Mouse (Mus musculus) embryo, embryonic 9.5 days (tissue): ENCODE measurements around the gene Draxin.
"Not testable (repeated sequence)": the region's sequence is repeated elsewhere in the genome, so short reads cannot be mapped to it uniquely, and the experiment has no call there.

Experiments
- DNase-seq: peaks from one replicate; pipeline ENCODE4 v3.0.0-alpha.2; 2017; ENCODE audit errors: extremely low spot score

Draxin gene

DNA sequence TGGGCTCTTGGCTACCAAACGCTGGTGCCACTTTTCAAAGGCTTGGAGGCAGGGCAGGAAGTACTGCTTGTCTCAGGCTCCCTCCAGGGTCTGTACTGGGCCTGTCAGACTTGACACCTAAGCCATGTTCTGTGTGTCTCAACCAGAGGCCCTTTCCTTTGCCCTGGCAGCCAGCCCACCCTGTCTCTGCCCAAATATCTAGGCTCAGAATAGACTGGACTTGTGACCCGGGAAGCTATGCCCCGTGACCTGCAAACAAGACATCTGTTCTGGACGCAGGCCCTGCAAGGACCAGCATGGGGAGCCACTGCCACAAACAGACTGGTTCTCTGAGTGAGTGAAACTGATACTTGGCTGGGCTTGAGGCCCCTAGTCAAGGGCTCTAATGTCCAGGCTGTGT, 73.7 kb downstream of the Draxin start:
- no peak for DNase-seq

DNA sequence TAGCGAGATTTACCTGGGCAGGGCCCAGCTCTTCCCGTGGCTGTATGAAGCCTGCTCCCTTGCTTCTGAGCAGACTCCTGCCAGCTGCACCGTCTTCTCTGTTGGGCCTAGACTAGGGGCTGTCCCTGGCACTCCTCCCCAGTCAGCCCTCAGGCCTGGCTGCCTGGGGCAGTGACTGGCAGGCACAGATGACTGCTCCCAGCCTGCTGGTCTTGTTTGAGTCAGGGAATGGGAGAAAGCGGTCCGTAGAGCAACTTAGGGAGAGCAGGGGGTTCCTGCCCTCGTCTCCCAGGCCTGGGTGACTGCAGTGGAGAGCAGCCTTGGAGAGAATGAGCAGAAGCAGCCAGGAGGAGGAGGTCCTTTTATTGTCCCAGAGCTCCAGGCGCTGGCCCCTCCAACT, 74.3 kb downstream of the Draxin start:
- no peak for DNase-seq

DNA sequence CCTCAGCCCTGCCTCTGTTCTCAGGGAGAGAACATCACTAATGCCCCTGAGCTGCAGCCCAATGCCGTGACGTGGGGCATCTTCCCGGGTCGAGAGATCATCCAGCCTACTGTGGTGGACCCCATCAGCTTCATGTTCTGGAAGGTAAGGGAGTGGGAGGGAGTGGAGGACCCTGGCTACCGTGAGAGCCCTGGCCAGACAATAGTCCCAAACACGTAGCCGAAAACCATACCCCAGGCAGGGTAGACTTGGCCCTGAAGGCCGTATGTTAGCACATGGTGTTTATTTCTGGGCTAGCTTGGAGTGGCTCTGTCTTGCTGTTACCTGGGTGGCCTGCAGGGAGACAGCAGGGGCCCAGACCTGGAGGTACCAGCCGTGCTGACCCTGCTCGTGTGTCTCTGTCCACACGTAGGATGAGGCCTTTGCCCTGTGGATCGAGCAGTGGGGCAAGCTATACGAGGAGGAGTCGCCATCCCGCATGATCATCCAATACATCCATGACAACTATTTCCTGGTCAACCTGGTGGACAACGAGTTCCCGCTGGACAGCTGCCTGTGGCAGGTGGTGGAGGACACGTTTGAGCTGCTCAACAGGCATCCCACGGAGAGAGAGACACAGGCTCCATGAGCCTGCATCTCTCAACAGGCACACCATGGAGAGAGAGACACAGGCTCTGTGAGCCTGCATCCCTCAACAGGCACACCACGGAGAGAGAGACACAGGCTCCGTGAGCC, 75.4 kb downstream of the Draxin start:
- no peak for DNase-seq

DNA sequence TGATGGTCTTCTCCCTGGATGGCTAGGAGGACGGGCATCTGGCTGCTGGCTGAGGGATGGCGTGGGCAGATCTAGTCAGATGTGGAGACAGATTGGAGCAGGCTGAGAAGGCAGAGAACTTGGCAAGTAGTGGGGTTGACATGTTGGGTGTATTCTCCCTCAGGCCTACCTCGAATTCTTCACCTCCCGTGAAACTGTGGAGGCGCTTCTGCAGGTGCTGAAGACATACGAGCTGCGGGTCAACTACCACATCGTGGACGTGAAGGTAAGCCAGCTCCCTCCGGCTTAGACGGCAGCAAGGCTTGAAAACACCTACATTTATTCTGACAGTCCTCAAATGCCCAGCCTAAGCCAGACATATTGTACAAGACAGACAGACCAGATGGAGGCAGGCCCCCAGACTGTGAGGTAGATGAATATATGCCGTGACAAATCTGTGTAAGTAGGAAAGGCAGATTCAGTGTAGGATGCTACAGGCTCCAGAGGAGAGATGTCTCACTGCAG, 77.0 kb downstream of the Draxin start:
- DNase-seq = no peak

DNA sequence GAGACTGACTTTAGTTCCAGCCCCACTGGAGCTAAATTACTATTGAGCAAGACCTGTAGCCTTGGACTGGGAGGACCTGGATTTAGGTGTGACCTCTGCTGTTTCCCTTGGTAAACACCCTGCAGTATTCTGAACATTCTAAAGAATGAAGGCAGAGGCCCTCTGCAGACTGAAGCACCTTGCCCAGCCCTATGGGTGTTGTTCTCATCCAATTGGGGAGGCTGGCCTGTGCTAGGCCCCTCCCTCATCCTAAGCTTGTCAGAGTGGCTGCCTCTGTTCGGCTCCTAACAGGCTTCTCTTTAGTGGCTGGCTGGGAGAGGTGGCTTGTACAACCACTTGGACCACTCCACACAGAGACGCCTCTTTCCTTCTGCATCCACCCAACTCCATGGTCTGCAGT, 77.5 kb downstream of the Draxin start:
- DNase-seq = no peak

DNA sequence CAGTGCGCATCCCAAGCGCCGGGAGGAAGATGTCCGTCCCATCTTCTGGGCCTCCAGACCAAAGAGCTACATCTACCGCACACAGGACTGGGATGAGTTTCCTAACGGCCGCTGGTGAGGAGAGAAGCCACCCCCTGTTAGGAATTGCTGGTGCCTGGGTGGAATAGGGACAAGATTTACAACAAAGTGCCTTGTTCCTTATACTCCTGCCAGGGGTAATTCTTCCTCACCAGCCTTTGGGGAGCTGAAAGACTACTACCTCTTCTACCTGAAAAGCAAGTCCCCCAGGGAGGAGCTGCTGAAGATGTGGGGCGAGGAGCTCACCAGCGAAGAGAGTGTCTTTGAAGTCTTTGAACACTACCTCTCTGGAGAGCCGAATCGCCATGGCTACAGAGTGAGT, 78.6 kb downstream of the Draxin start:
- DNase-seq = no peak

DNA sequence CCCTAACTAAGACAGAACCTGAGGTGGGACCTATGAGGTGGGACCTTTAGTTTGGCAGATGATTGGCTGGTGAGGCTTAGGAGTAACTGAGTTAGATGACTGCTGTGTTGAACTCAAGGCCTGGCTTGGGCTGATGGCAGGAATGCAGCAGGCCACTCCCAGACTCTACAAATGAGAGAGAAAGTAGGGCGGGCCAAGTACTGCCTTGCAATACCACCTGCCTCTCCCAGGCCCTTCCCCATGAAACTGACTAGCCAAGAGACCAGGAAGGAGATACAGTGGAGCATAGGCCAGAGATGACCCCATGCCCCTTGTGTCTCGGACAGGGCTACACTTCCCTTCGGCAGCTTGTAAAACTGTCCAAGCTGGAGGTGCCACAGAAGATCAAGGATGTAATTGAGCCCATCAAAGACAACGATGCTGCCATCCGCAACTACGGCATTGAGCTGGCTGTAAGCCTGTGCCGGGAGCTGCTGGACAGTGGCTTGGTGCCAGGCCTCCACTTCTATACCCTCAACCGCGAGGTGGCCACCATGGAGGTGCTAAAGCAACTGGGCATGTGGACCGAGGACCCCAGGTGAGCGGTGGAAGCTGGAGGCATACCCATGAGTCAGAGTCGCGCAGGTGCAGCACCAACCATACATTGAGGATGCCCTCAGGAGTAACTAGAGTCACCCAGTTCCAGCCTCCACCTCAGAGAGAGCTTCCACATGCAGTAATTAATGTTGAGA, 79.3 kb downstream of the Draxin start:
- no peak for DNase-seq

DNA sequence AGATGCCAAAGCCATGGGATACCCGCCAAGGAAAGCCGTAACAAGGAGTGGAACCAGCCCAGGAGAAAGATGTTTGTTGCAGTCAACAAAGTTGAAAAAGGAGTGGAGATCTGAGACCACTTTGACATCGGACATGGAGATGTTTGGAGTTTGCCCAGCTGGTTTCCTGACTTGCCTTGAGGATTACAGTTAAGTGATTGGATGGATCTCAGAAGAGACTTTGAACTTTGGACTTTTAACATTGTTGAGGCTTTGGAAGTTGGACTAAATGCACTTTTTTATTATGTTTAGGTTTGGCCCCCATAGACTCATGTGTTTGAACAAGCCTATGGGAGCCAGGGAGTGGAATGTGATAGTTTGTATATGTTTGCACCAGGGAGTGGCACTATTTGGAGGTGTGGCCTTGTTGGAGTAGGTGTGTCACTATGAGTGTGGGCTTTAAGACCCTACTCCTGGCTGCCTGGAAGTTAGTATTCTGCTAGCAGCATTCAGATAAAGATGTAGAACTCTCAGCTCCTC, 80.0 kb downstream of the Draxin start:
- DNase-seq = not testable (repeated sequence)
